Mouse (Mus musculus): Measurements from ENCODE around the gene Espl1.
"Not testable (repeated sequence)": the region's sequence is repeated elsewhere in the genome, so short reads cannot be mapped to it uniquely, and the experiment has no call there.

The Espl1 gene

GRCm38 (mm10) chr15:102335254-102335653 is 39.2 kb downstream of the Espl1 start:
- no peak for DNase-seq (ENCODE audit: low spot score)

- DNase-seq (ENCODE audit: low spot score): not testable (repeated sequence)
Observed at GRCm38 (mm10) chr15:102335925-102336324, 39.9 kb downstream of the Espl1 start.

- DNase-seq (ENCODE audit: low spot score): no peak
Observed at GRCm38 (mm10) chr15:102336946-102337345, 40.9 kb downstream of the Espl1 start.

GRCm38 (mm10) chr15:102339612-102340011 is 43.5 kb downstream of the Espl1 start:
- no peak for DNase-seq (ENCODE audit: low spot score)

- peak; percentile 65 for DNase-seq (ENCODE audit: low spot score)
Observed at GRCm38 (mm10) chr15:102341580-102341979, 45.5 kb downstream of the Espl1 start.

- DNase-seq (ENCODE audit: low spot score): no peak
Observed at GRCm38 (mm10) chr15:102344490-102344889, 48.4 kb downstream of the Espl1 start.

GRCm38 (mm10) chr15:102346444-102346843 is 50.4 kb downstream of the Espl1 start:
- peak; percentile 48 for DNase-seq (ENCODE audit: low spot score)

GRCm38 (mm10) chr15:102350138-102350941 is 54.3 kb downstream of the Espl1 start, which contains the start of gene Aaas:
Gene Aaas (minus strand): TSS chr15:102350771.
- DNase-seq (ENCODE audit: low spot score): peak; percentile 97

GRCm38 (mm10) chr15:102350942-102351291 is 54.9 kb downstream of the Espl1 start:
- DNase-seq (ENCODE audit: low spot score): no peak

- DNase-seq (ENCODE audit: low spot score): no peak
Observed at GRCm38 (mm10) chr15:102352177-102352576, 56.1 kb downstream of the Espl1 start.

GRCm38 (mm10) chr15:102353986-102354385 is 57.9 kb downstream of the Espl1 start:
- no peak for DNase-seq (ENCODE audit: low spot score)

- DNase-seq (ENCODE audit: low spot score): no peak
Observed at GRCm38 (mm10) chr15:102355134-102355870, 59.2 kb downstream of the Espl1 start.

- no peak for DNase-seq (ENCODE audit: low spot score)
Observed at GRCm38 (mm10) chr15:102355871-102356441, 59.9 kb downstream of the Espl1 start.

- DNase-seq (ENCODE audit: low spot score): no peak
Observed at GRCm38 (mm10) chr15:102356501-102357325, 60.6 kb downstream of the Espl1 start.

GRCm38 (mm10) chr15:102358126-102358525 is 62.1 kb downstream of the Espl1 start:
- no peak for DNase-seq (ENCODE audit: low spot score)

- DNase-seq (ENCODE audit: low spot score): no peak
Observed at GRCm38 (mm10) chr15:102358834-102359233, 62.8 kb downstream of the Espl1 start.

- no peak for DNase-seq (ENCODE audit: low spot score)
Observed at GRCm38 (mm10) chr15:102362648-102363047, 66.6 kb downstream of the Espl1 start.

- DNase-seq (ENCODE audit: low spot score): no peak
Observed at GRCm38 (mm10) chr15:102364678-102365077, 68.6 kb downstream of the Espl1 start.

GRCm38 (mm10) chr15:102366238-102366637 is 70.2 kb downstream of the Espl1 start:
- no peak for DNase-seq (ENCODE audit: low spot score)

GRCm38 (mm10) chr15:102366733-102367344 is 70.8 kb downstream of the Espl1 start, which contains the start of gene Sp7:
Gene Sp7 (minus strand): TSS chr15:102367182.
- no peak for DNase-seq (ENCODE audit: low spot score)

- DNase-seq (ENCODE audit: low spot score): no peak
Observed at GRCm38 (mm10) chr15:102369972-102370371, 73.9 kb downstream of the Espl1 start.

All from adipocyte (in vitro differentiated cells).